Mouse (Mus musculus) kidney, embryonic 15.5 days (tissue): ENCODE results near the gene Ass1. TPM values are rescaled to one million over a fixed set of nuclear protein-coding genes. Genes with fewer than 3 reads are reported as not detected.
A peak's percentile ranks its signal among the peaks of the same experiment; 100 is the strongest.

Source experiments
- ATAC-seq: fragments of 200-750 bp; cut with Nextera tagmentation; replicated peaks from 2 replicates; pipeline ENCODE4 v1.8.0; 2017; ENCODE audit warnings: moderate TSS enrichment; ENCODE audit not compliant: low FRiP score
- H3K27ac ChIP-seq: fragments of 300-500 bp; sonication (generic); 2 replicates; pipeline ENCODE4 v1.5.1; 2015; ENCODE audit warnings: mild to moderate bottlenecking, inconsistent platforms
- H3K27me3 ChIP-seq: fragments of 300-500 bp; sonication (generic); 2 replicates; pipeline ENCODE4 v1.6.1; 2015; ENCODE audit warnings: inconsistent platforms
- H3K36me3 ChIP-seq: fragments of 300-500 bp; sonication (generic); 2 replicates; pipeline ENCODE4 v1.6.1; 2015; ENCODE audit warnings: inconsistent platforms
- H3K4me1 ChIP-seq: fragments of 300-500 bp; sonication (generic); 2 replicates; pipeline ENCODE4 v1.6.1; 2015; ENCODE audit warnings: inconsistent platforms
- H3K4me2 ChIP-seq: fragments of 300-500 bp; sonication (generic); 2 replicates; pipeline ENCODE4 v1.6.1; 2015; ENCODE audit warnings: moderate library complexity, mild to moderate bottlenecking, inconsistent platforms
- H3K4me3 ChIP-seq: fragments of 300-500 bp; sonication (generic); replicated peaks from 2 replicates; pipeline ENCODE4 v1.5.1; 2015; ENCODE audit warnings: mild to moderate bottlenecking, inconsistent platforms
- H3K9ac ChIP-seq: fragments of 300-500 bp; sonication (generic); 2 replicates; pipeline ENCODE4 v1.6.1; 2015; ENCODE audit warnings: mild to moderate bottlenecking, inconsistent platforms
- H3K9me3 ChIP-seq: fragments of 300-500 bp; sonication (generic); replicated peaks from 2 replicates; pipeline ENCODE4 v1.6.1; 2016; ENCODE audit warnings: inconsistent platforms
- WGBS: fragments of 180-500 bp; shearing (Covaris S2); methylation state at CpG from one replicate; pipeline ENCODE4 v1.1.7; 2015; ENCODE audit warnings: mixed read lengths; 5-methylcytosine and 5-hydroxymethylcytosine counted together
- polyA plus RNA-seq: library from polyadenylated mRNA; unstranded; fragments of >200 nt; fragmentation: Nextera tagmentation; extraction: Ambion mirVana; gene quantifications from 2 replicates; pipeline ENCODE4 v1.2.1, GENCODE M21; 2015

The Ass1 gene
- 72.1 and 77.8 TPM in 2 replicates for polyA plus RNA-seq

- Histone ChIP-seq H3K9me3 (no peaks in the 10 kb centered on the region), H3K9ac (peak within 1 kb of the TSS; percentile 31), H3K27me3 (peaks cover 35% of the 10 kb centered on the region), H3K4me3 (peak within 1 kb of the TSS; percentile 50), H3K4me2 (peak within 1 kb of the TSS; percentile 91), H3K27ac (no peak within 1 kb of the TSS), H3K36me3 (no peaks in the 10 kb centered on the region), H3K4me1 (peaks cover 23% of the 10 kb centered on the region)
- ATAC-seq, result peak; percentile 76
- WGBS, result under 1% methylated on average over 48 of the region's 49 CpGs
Observed at GRCm38 (mm10) chr2:31469931-31470682, at the start of gene Ass1. Gene Ass1 (plus strand): TSS chr2:31470207.

- Histone ChIP-seq H3K9ac (no peak overlapping the region), H3K36me3 (no peaks in the 10 kb centered on the region), H3K27me3 (peaks cover 8% of the 10 kb centered on the region; the same call in 1 of the 2 replicates), H3K4me1 (0 out of 2 replicates have a peak, but pooled peaks cover 4% of the 10 kb centered on the region), H3K9me3 (no peaks in the 10 kb centered on the region), H3K4me2 (no peak overlapping the region), H3K27ac (no peak overlapping the region), H3K4me3 (no peak overlapping the region)
- ATAC-seq, result no peak
- 79% methylated on average over 6 of the region's 6 CpGs for WGBS
Observed at GRCm38 (mm10) chr2:31420914-31421313, 49.1 kb upstream of the Ass1 start.

GRCm38 (mm10) chr2:31422576-31422975 lies 47.4 kb upstream of the Ass1 start:
- Histone ChIP-seq H3K27me3 (peaks cover 5% of the 10 kb centered on the region; the same call in 1 of the 2 replicates), H3K4me2 (no peak overlapping the region), H3K4me3 (no peak overlapping the region), H3K9me3 (no peaks in the 10 kb centered on the region), H3K27ac (no peak overlapping the region), H3K9ac (no peak overlapping the region), H3K4me1 (0 out of 2 replicates have a peak, but pooled peaks cover 4% of the 10 kb centered on the region), H3K36me3 (no peaks in the 10 kb centered on the region)
- ATAC-seq, result no peak
- 60% methylated on average over 6 of the region's 6 CpGs for WGBS

- no peaks in the 10 kb centered on the region for H3K27me3 ChIP-seq
- no peaks in the 10 kb centered on the region for H3K36me3 ChIP-seq
- H3K4me2 ChIP-seq, result no peak overlapping the region
- 0 out of 2 replicates have a peak, but pooled peaks cover 4% of the 10 kb centered on the region for H3K4me1 ChIP-seq
- no peak overlapping the region for H3K27ac ChIP-seq
- ATAC-seq, result no peak
- H3K9ac ChIP-seq, result no peak overlapping the region
- H3K9me3 ChIP-seq, result no peaks in the 10 kb centered on the region
- H3K4me3 ChIP-seq, result no peak overlapping the region
- WGBS, result 78% methylated on average over 5 of the region's 5 CpGs
Observed at GRCm38 (mm10) chr2:31431477-31431876, 38.5 kb upstream of the Ass1 start.

GRCm38 (mm10) chr2:31434746-31435145 lies 35.3 kb upstream of the Ass1 start:
- Histone ChIP-seq H3K27me3 (no peaks in the 10 kb centered on the region), H3K4me2 (no peak overlapping the region), H3K9me3 (no peaks in the 10 kb centered on the region), H3K36me3 (no peaks in the 10 kb centered on the region), H3K9ac (no peak overlapping the region), H3K27ac (no peak overlapping the region), H3K4me3 (no peak overlapping the region), H3K4me1 (0 out of 2 replicates have a peak, but pooled peaks cover 17% of the 10 kb centered on the region)
- WGBS, result 41% methylated on average over 10 of the region's 10 CpGs
- ATAC-seq, result 0 out of 2 replicates have a peak, but pooled peaks have one; percentile 38

GRCm38 (mm10) chr2:31435567-31435966 lies 34.4 kb upstream of the Ass1 start:
- Histone ChIP-seq H3K9ac (no peak overlapping the region), H3K36me3 (no peaks in the 10 kb centered on the region), H3K4me2 (no peak overlapping the region), H3K9me3 (no peaks in the 10 kb centered on the region), H3K27me3 (no peaks in the 10 kb centered on the region), H3K4me1 (0 out of 2 replicates have a peak, but pooled peaks cover 17% of the 10 kb centered on the region), H3K4me3 (no peak overlapping the region), H3K27ac (no peak overlapping the region)
- ATAC-seq, result no peak
- 46% methylated on average over 6 of the region's 6 CpGs for WGBS

- 52% methylated on average over 14 of the region's 14 CpGs for WGBS
Observed at GRCm38 (mm10) chr2:31437480-31438245, 32.3 kb upstream of the Ass1 start.

GRCm38 (mm10) chr2:31439576-31439975 lies 30.4 kb upstream of the Ass1 start:
- no peak overlapping the region for H3K4me2 ChIP-seq
- peak overlapping the region; percentile 19; the same call in 1 of the 2 replicates for H3K27ac ChIP-seq
- no peak overlapping the region for H3K4me3 ChIP-seq
- no peak overlapping the region for H3K9ac ChIP-seq
- no peaks in the 10 kb centered on the region for H3K27me3 ChIP-seq
- no peaks in the 10 kb centered on the region for H3K9me3 ChIP-seq
- ATAC-seq, result no peak
- 86% methylated on average over 6 of the region's 6 CpGs for WGBS
- no peaks in the 10 kb centered on the region for H3K36me3 ChIP-seq
- H3K4me1 ChIP-seq, result 0 out of 2 replicates have a peak, but pooled peaks cover 17% of the 10 kb centered on the region

More at GRCm38 (mm10) chr2:31437480-31438245, 32.3 kb upstream of the Ass1 start:
- H3K4me2 ChIP-seq, result no peak overlapping the region
- no peak overlapping the region for H3K4me3 ChIP-seq
- H3K36me3 ChIP-seq, result no peaks in the 10 kb centered on the region
- 0 out of 2 replicates have a peak, but pooled peaks cover 15% of the 10 kb centered on the region for H3K4me1 ChIP-seq
- H3K9ac ChIP-seq, result no peak overlapping the region
- no peaks in the 10 kb centered on the region for H3K9me3 ChIP-seq
- no peak for ATAC-seq
- H3K27me3 ChIP-seq, result no peaks in the 10 kb centered on the region
- no peak overlapping the region for H3K27ac ChIP-seq

- Histone ChIP-seq H3K27ac (peak overlapping the region; percentile 45; the same call in 1 of the 2 replicates), H3K4me1 (0 out of 2 replicates have a peak, but pooled peaks cover 13% of the 10 kb centered on the region), H3K4me2 (no peak overlapping the region), H3K4me3 (no peak overlapping the region), H3K9me3 (no peaks in the 10 kb centered on the region), H3K27me3 (no peaks in the 10 kb centered on the region), H3K36me3 (no peaks in the 10 kb centered on the region), H3K9ac (no peak overlapping the region)
- WGBS, result 45% methylated on average over 11 of the region's 11 CpGs
- 0 out of 2 replicates have a peak, but pooled peaks have one; percentile 40 for ATAC-seq
Observed at GRCm38 (mm10) chr2:31442480-31443160, 27.4 kb upstream of the Ass1 start.

- ATAC-seq, result no peak
- Histone ChIP-seq H3K27ac (no peak overlapping the region), H3K9ac (no peak overlapping the region), H3K9me3 (no peaks in the 10 kb centered on the region), H3K4me1 (peaks cover 10% of the 10 kb centered on the region; the same call in 1 of the 2 replicates), H3K27me3 (no peaks in the 10 kb centered on the region), H3K4me2 (no peak overlapping the region), H3K4me3 (no peak overlapping the region), H3K36me3 (no peaks in the 10 kb centered on the region)
- WGBS, result 66% methylated on average over 4 of the region's 4 CpGs
Observed at GRCm38 (mm10) chr2:31446036-31446435, 24.0 kb upstream of the Ass1 start.

- Histone ChIP-seq H3K9ac (no peak overlapping the region), H3K4me1 (peaks cover 10% of the 10 kb centered on the region; the same call in 1 of the 2 replicates), H3K9me3 (no peaks in the 10 kb centered on the region), H3K4me2 (no peak overlapping the region), H3K36me3 (no peaks in the 10 kb centered on the region), H3K27me3 (no peaks in the 10 kb centered on the region), H3K27ac (no peak overlapping the region), H3K4me3 (no peak overlapping the region)
- no peak for ATAC-seq
- WGBS, result 64% methylated on average over 4 of the region's 4 CpGs
Observed at GRCm38 (mm10) chr2:31446456-31446855, 23.6 kb upstream of the Ass1 start.
